Mouse (Mus musculus): ENCODE data around the gene Fbxl21. TPM values are rescaled to one million over a fixed set of nuclear protein-coding genes. Genes with fewer than 3 reads are reported as not detected.

Gene Fbxl21
- polyA plus RNA-seq, 1 experiment from 2014 or later, result 1.3 TPM

DNA sequence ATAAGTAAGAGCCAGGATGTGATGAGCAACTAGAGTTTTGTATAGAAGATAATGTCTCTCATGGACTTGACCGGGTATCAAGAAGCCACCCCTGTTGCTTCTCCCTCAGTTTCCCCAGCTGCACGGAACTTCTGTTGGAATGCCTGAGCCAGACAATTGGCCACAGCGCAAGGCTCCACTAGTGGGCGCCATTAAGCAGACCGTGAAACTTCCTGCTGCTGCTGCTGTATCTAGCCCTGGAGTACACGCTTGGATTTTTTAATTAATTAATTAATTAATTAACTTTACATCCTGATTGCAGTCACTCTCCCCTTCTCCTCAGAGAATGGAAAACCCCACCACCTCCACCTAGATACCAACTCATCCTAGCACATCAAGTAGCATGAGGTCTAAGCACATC, 40.8 kb downstream of the Fbxl21 start:
- Histone ChIP-seq H3K4me1 (peaks cover 15% of the 10 kb centered on the region), H3K4me3 (no peak overlapping the region), H3K9me3 (no peaks in the 10 kb centered on the region), H3K27me3 (replicated peaks; ENCODE audit: low read depth, poor library complexity, severe bottlenecking) (no peaks in the 10 kb centered on the region), H3K36me3 (replicated peaks) (no peaks in the 10 kb centered on the region), H3K27ac (replicated peaks) (no peak overlapping the region)
- whole genome bisulfite sequencing, result 39% methylated on average over 6 of the region's 6 CpGs
- DNase-seq (ENCODE audit: low spot score), result peak; percentile 54

DNA sequence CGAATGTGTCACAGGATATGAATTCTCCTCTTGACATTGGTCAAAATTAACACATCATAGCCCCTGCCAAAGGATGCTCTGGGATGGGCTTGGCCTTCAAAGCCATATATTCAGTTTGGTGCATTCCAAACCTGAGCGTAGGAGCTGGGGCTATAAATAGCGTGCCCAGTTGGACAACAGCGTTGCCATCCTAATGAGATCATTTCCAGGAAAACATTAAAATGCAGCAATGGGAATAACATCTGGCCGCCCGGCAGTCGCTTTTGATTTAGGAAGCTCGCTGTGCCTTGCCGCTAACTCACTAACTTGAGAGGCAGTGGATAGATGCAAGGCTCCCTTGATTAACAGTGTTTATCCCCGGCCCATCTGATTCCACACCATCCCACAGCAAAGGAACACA, 44.1 kb downstream of the Fbxl21 start:
- DNase-seq (ENCODE audit: low spot score), result no peak
- H3K36me3 ChIP-seq (replicated peaks), result no peaks in the 10 kb centered on the region
- 75% methylated on average over 10 of the region's 10 CpGs for WGBS
- H3K27me3 ChIP-seq (replicated peaks; ENCODE audit: low read depth, poor library complexity, severe bottlenecking), result no peaks in the 10 kb centered on the region
- no peak overlapping the region for H3K4me3 ChIP-seq
- H3K4me1 ChIP-seq, result peaks cover 10% of the 10 kb centered on the region
- H3K9me3 ChIP-seq, result no peaks in the 10 kb centered on the region
- no peak overlapping the region for H3K27ac ChIP-seq (replicated peaks)

- DNase-seq (ENCODE audit: low spot score), result no peak
- H3K4me3 ChIP-seq, result no peak overlapping the region
- 0 out of 2 replicates have a peak overlapping the region, but pooled peaks have one; percentile 71 for H3K27ac ChIP-seq (replicated peaks)
- H3K9me3 ChIP-seq, result no peaks in the 10 kb centered on the region
- no peaks in the 10 kb centered on the region for H3K36me3 ChIP-seq (replicated peaks)
- 91% methylated on average over 8 of the region's 8 CpGs for WGBS
- H3K27me3 ChIP-seq (replicated peaks; ENCODE audit: low read depth, poor library complexity, severe bottlenecking), result no peaks in the 10 kb centered on the region
- H3K4me1 ChIP-seq, result peaks cover 48% of the 10 kb centered on the region
Observed at GRCm38 (mm10) chr13:56571645-56572044, 49.4 kb downstream of the Fbxl21 start.

- Histone ChIP-seq H3K4me1 (peaks cover 59% of the 10 kb centered on the region), H3K9me3 (no peaks in the 10 kb centered on the region), H3K27ac (replicated peaks) (peak overlapping the region; percentile 85; the same call in 1 of the 2 replicates), H3K36me3 (replicated peaks) (no peaks in the 10 kb centered on the region), H3K4me3 (no peak overlapping the region), H3K27me3 (replicated peaks; ENCODE audit: low read depth, poor library complexity, severe bottlenecking) (no peaks in the 10 kb centered on the region)
- no peak for DNase-seq (ENCODE audit: low spot score)
- WGBS, result 69% methylated on average over 4 of the region's 4 CpGs
Observed at GRCm38 (mm10) chr13:56575074-56575473, 52.8 kb downstream of the Fbxl21 start.

DNA sequence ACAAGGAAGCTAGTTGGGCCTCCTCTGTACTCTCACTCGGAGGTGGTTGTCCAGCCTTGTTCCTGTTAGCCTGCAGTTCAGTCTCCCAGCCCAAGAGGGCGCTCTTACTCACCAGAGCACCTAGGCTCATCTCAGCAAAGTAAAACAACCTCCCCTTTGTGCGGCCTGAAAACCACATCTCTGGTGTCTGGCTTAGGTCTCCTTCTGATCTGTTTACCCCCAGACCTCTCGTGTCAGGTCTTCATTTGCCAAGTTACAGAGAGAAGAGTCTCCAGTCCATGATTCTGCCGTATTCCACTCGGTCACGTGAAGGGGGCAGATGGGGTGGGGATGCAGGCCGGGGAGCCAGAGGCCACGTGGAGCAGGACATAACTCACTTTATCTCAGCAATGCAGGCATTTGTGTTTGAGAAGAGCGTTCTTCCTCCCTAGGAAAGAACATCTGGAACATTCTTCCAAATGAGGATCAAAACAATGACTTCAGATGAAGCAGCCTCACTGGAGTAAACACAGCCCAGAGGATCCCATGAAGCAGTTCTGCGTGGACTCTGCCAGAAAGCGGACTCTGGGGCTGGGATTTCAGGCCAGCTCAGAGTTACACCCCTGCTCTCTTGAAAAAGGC, 53.5 kb downstream of the Fbxl21 start:
- H3K9me3 ChIP-seq, result no peaks in the 10 kb centered on the region
- H3K27me3 ChIP-seq (replicated peaks; ENCODE audit: low read depth, poor library complexity, severe bottlenecking), result no peaks in the 10 kb centered on the region
- peaks cover 66% of the 10 kb centered on the region for H3K4me1 ChIP-seq
- WGBS, result 57% methylated on average over 12 of the region's 12 CpGs
- DNase-seq (ENCODE audit: low spot score), result peak; percentile 83
- no peaks in the 10 kb centered on the region for H3K36me3 ChIP-seq (replicated peaks)
- peak overlapping the region; percentile 85 for H3K27ac ChIP-seq (replicated peaks)
- H3K4me3 ChIP-seq, result no peak overlapping the region

DNA sequence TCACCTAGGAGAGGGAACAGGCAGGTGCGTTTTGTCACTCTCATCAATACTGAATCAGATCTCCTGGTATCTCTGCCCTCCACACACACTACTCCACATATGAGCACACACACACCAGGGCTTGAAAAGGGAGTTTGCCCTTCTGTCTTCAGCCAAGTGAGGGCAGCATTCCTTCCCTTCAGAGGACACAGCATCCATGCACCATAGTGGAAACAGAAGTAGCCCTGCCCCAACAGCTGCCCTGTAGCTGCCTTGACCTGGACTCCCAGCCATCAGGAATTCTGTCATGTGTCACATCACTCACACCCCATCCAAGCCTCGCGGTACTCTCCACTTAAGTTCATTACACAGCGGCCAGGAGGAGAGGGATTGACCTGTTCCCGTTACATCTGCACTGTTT, 55.8 kb downstream of the Fbxl21 start:
- Histone ChIP-seq H3K36me3 (replicated peaks) (no peaks in the 10 kb centered on the region), H3K27me3 (replicated peaks; ENCODE audit: low read depth, poor library complexity, severe bottlenecking) (no peaks in the 10 kb centered on the region), H3K4me3 (no peak overlapping the region), H3K27ac (replicated peaks) (peak overlapping the region; percentile 58), H3K9me3 (no peaks in the 10 kb centered on the region), H3K4me1 (peaks cover 69% of the 10 kb centered on the region)
- WGBS, result 69% methylated on average over 5 of the region's 5 CpGs
- peak; percentile 34 for DNase-seq (ENCODE audit: low spot score)

DNA sequence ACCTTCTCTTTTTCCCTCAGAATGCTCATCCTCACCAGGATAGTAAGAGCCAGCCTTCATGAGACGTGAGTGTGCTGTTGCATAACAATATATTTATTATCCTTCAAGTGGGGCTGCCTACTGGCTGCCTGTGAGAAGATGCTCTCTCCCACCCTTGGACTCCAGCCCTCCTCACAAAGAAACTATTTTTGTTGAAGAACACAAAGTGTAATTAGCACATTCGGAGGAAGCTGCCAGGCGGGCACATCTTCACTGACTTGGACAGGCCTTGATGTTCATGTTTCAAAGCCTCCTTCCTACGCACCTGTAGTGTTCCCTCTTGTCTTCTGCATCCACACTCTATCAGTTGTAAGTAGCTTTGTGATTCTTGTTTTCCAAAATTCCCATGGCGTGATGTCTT, 58.2 kb downstream of the Fbxl21 start:
- Histone ChIP-seq H3K27ac (replicated peaks) (peak overlapping the region; percentile 90), H3K36me3 (replicated peaks) (no peaks in the 10 kb centered on the region), H3K9me3 (no peaks in the 10 kb centered on the region), H3K27me3 (replicated peaks; ENCODE audit: low read depth, poor library complexity, severe bottlenecking) (no peaks in the 10 kb centered on the region), H3K4me1 (peaks cover 75% of the 10 kb centered on the region), H3K4me3 (no peak overlapping the region)
- 78% methylated on average over 5 of the region's 5 CpGs for WGBS
- no peak for DNase-seq (ENCODE audit: low spot score)

GRCm38 (mm10) chr13:56581512-56581911, 59.2 kb downstream of the Fbxl21 start:
- Histone ChIP-seq H3K36me3 (replicated peaks) (no peaks in the 10 kb centered on the region), H3K27ac (replicated peaks) (peak overlapping the region; percentile 90), H3K27me3 (replicated peaks; ENCODE audit: low read depth, poor library complexity, severe bottlenecking) (no peaks in the 10 kb centered on the region), H3K9me3 (no peaks in the 10 kb centered on the region), H3K4me1 (peaks cover 64% of the 10 kb centered on the region), H3K4me3 (peak overlapping the region; percentile 42)
- WGBS, result 5% methylated on average over 3 of the region's 3 CpGs
- no peak for DNase-seq (ENCODE audit: low spot score)

GRCm38 (mm10) chr13:56581961-56582434, 59.7 kb downstream of the Fbxl21 start:
- WGBS, result 2% methylated on average over 6 of the region's 6 CpGs
- peak overlapping the region; percentile 42 for H3K4me3 ChIP-seq
- H3K4me1 ChIP-seq, result peaks cover 64% of the 10 kb centered on the region
- peak; percentile 96 for DNase-seq (ENCODE audit: low spot score)
- no peaks in the 10 kb centered on the region for H3K36me3 ChIP-seq (replicated peaks)
- peak overlapping the region; percentile 90 for H3K27ac ChIP-seq (replicated peaks)
- H3K9me3 ChIP-seq, result no peaks in the 10 kb centered on the region
- no peaks in the 10 kb centered on the region for H3K27me3 ChIP-seq (replicated peaks; ENCODE audit: low read depth, poor library complexity, severe bottlenecking)

GRCm38 (mm10) chr13:56582720-56583119, 60.4 kb downstream of the Fbxl21 start:
- peak overlapping the region; percentile 42 for H3K4me3 ChIP-seq
- peaks cover 68% of the 10 kb centered on the region for H3K4me1 ChIP-seq
- DNase-seq (ENCODE audit: low spot score), result peak; percentile 55
- WGBS, result 14% methylated on average over 3 of the region's 3 CpGs
- H3K27ac ChIP-seq (replicated peaks), result peak overlapping the region; percentile 90
- H3K36me3 ChIP-seq (replicated peaks), result no peaks in the 10 kb centered on the region
- no peaks in the 10 kb centered on the region for H3K9me3 ChIP-seq
- no peaks in the 10 kb centered on the region for H3K27me3 ChIP-seq (replicated peaks; ENCODE audit: low read depth, poor library complexity, severe bottlenecking)

DNA sequence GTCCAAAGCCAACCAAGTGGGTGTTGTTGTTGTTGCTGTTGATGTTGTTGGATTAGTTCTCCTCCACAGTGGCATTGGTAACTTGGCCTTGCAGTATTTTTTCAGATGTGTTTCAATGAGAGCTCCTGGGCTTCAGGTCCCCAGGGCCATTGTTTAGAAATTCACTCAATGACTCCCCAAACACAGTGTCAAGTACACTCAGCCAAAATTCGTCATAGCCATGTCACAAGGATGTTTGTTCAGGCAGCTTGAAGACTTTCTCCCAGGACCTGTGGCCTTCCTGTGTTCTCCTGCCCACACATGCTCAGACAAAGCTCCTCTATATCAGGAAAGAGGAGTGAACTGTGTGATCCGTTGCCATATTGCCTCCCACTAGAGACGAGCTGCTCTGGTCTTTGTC, 63.8 kb downstream of the Fbxl21 start:
- Histone ChIP-seq H3K4me1 (peaks cover 64% of the 10 kb centered on the region), H3K9me3 (no peaks in the 10 kb centered on the region), H3K4me3 (no peak overlapping the region), H3K27me3 (replicated peaks; ENCODE audit: low read depth, poor library complexity, severe bottlenecking) (no peaks in the 10 kb centered on the region), H3K27ac (replicated peaks) (peak overlapping the region; percentile 11), H3K36me3 (replicated peaks) (no peaks in the 10 kb centered on the region)
- no peak for DNase-seq (ENCODE audit: low spot score)
- WGBS, result 78% methylated on average over 3 of the region's 3 CpGs
